Mouse (Mus musculus): ENCODE results near the gene Arntl.

Arntl gene

DNA sequence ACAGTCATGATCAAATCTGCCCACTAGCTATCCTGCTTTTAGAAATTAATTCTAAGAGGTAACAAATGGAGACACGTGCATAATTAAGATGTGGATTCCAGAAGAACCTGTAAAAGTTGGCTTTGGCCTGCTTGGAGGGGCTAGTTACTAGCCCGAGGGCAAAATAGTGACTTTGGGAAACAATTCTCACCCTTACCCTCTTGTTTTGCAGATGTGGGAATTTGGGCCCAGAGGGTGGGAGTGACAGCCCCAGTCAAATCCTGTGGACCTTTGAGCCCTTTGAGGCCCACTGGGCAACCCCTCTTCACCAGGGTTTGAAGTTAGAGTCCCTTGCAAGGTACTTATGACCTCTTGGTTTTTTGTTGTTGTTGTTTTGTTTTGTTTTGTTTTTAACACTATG is 72.0 kb downstream of the Arntl start:
- CTCF ChIA-PET = no interaction called here

DNA sequence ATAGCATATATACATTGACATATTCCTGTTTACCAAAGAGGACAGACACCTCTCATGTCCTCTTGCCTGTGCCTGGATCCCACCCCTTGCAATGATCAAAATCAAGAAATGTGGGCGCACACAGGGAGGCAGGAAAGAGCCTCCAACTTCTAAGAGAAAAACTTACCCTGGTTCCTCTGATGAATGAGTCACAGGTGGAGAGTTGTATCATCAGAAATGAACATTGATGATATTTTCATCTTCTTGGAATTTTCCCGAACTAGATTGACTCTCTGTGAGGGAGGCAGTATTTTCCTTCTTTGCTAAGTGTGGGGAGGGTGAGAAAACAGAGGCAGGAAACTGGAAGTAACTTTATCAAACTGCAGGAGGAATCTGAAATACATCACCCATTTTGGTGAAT is 78.1 kb downstream of the Arntl start:
- CTCF ChIA-PET = no interaction called here

GRCm38 (mm10) chr7:113289211-113289610 is 81.9 kb downstream of the Arntl start:
- CTCF ChIA-PET = no interaction called here

- CTCF ChIA-PET = no interaction called here
Observed at GRCm38 (mm10) chr7:113291741-113292140, 84.5 kb downstream of the Arntl start.

DNA sequence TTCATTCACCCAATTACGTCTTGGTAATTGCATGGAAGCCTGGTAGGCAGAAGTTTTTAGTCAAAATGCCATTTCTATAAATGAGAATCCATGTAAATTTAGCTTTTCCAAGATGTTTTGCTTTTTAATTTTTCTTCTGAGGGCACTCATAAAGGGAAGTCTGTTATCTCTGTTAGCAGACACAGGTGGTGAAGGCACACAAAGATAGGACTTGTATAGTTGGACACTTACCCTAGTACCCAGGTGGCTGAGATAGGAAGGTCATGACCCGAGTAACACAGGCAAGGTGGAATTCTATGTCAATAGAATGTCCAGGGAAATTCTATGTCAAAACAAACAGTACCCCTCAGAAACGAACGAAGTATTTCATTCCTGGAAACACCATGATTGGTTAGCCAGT is 84.9 kb downstream of the Arntl start:
- CTCF ChIA-PET = no interaction called here

GRCm38 (mm10) chr7:113294598-113294997 is 87.3 kb downstream of the Arntl start:
- CTCF ChIA-PET = no interaction called here

DNA sequence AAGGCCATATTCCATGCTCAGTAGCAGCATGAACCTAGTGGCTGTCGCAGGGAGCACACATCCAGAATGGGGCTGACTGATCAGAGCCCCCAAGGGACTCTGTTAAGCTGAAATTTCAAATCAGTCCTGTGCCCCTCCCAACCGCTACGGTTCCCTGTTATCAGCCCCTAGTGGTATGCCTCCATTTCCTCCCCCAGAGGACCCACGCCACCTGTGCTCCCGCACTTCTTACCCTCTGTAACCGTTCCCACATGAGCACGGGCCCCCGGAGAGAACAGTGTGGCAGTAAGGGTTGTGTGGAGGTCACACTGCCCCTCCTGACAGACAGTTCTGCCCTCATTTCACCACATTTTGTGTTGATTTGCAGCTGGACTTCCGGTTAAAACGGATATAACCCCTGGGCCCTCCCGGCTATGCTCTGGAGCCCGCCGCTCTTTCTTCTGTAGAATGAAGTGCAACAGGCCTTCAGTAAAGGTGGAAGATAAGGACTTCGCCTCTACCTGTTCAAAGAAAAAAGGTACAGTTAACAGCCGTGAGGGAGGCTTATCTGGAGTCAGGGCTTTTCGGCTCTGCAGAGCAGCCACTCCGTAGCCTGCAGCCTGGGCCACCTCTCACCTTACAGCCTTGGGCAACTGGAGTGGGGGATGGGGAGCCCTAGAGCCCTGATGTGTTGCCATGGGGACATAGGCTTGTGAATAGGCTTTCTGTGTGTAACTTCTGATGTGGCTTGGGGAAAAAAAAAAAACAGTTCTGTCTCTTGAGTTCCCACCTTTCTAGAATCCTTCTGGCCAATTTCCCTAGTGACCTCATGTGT is 88.0 kb downstream of the Arntl start:
- CTCF ChIA-PET = interaction anchor here (0.7 kb wide), 1 partner anchor 225 kb away, joined by 4 read pairs; no protein-coding TSS in a partner anchor

- CTCF ChIA-PET = interaction anchor here (0.8 kb wide), 1 partner anchor 14 kb away, joined by 3 read pairs; no protein-coding TSS in a partner anchor
Observed at GRCm38 (mm10) chr7:113297813-113298212, 90.5 kb downstream of the Arntl start.

DNA sequence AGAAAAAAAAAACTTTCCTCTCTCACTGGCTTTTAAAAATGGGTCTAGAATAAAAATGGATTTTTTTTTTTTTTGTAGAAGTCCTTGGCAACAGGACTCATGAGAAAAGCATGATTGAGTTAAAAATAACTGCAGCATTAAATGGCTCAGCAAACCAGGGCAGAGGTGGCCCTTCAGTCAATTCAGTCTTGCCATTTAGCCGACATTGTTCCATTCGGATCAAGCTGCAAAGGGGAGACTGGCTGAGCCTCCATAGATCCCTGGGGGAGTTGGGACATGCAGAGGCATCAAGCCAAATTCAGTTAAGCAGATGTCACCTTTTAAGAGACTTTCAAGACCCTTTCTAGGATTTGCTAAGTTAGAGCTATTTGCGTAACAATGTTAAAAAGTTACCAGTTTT is 102.9 kb downstream of the Arntl start:
- CTCF ChIA-PET = no interaction called here

DNA sequence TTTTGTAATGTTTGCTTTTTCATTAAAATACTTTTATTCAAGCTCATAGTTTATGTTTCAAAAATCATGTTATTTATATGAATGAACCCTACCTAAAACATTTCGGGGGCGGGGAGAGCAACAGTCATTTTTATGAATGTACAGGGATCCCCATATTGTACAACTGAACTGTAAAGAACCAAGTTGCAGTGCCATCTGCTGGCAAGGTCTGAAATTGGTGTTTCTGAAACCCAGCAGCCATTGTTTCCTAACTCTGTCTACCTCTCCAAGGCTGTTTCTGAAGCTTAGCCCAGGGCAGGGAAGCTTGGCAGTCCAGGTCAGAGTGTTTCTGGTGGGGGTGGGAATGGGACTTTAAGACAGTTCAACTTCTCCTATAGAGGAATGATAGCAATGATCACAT is 104.5 kb downstream of the Arntl start:
- CTCF ChIA-PET = interaction anchor here (0.6 to 1.1 kb wide), 6 partner anchors 14 to 1154 kb away, joined by 3 read pairs; no protein-coding TSS in a partner anchor

DNA sequence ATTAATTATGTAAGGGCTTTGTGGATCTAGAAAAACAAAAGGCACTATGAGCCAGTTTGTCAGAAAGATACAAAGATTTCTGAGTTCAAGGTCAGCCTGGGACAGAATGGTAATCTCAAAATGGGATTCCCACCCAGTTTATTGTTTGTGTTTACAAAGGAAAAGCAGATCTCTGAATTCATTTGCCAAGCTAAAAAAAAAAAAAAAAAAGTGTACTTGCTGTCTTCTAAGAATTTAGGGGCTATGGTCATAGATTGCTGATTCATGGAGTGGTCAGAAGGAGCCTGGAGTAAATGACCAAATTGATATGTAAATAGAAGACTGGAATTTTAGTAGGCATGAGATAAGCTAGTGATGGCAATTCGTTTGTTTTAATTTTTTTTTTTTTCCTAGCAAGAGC is 112.9 kb downstream of the Arntl start:
- CTCF ChIA-PET = interaction anchor here (0.6 kb wide), 1 partner anchor 25 kb away, joined by 5 read pairs; no protein-coding TSS in a partner anchor

- CTCF ChIA-PET = no interaction called here
Observed at GRCm38 (mm10) chr7:113334036-113334435, 126.8 kb downstream of the Arntl start.

GRCm38 (mm10) chr7:113335250-113335649 is 128.0 kb downstream of the Arntl start:
- CTCF ChIA-PET = no interaction called here

DNA sequence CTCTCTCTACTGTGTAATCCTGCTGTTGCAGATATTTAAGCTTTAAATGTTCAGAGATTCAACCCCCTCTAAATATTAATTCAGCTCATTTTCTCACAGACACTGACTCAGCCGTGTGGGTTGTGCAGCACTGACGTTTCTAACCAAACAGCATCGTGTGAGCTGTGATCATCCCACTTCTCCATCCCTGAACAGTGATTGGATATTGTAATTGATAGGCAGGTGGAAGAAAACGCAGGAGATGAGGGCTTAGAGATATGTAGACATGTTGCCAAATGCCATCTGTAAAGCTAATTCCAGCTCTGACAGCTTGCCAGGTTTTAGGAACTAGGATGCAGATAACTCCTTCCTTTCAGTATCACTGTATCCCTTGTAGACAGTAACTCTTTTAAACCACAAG is 140.0 kb downstream of the Arntl start:
- CTCF ChIA-PET = no interaction called here

DNA sequence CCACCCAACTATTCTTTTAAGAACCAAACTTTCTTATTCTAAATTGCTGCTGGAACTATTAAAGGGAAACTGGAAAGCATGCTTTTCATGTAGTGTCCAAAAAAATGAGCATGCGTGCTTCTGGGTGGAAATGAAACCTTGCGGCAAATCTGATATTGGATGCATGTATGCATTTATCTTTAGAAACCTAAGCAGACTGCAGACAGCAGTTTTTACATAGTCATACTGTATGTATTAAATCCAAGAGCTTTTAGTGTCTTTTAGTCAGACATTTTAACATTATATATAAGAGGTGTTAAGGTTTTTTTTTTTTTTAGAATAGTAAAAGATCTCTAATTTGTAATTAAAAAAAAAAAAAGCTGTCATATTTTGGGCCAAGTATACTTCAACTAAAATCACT is 140.4 kb downstream of the Arntl start:
- CTCF ChIA-PET = interaction anchor here (0.7 kb wide), 1 partner anchor 89 kb away, joined by 4 read pairs; no protein-coding TSS in a partner anchor

GRCm38 (mm10) chr7:113349089-113349488 is 141.8 kb downstream of the Arntl start:
- CTCF ChIA-PET = no interaction called here
